Mouse (Mus musculus): Measurements from ENCODE around the gene P4htm. TPM values are rescaled to one million over a fixed set of nuclear protein-coding genes. Genes with fewer than 3 reads are reported as not detected.
"Not testable (repeated sequence)": the region's sequence is repeated elsewhere in the genome, so short reads cannot be mapped to it uniquely, and the experiment has no call there.

P4htm gene
- polyA plus RNA-seq, 1 experiment, result 105 TPM

DNA sequence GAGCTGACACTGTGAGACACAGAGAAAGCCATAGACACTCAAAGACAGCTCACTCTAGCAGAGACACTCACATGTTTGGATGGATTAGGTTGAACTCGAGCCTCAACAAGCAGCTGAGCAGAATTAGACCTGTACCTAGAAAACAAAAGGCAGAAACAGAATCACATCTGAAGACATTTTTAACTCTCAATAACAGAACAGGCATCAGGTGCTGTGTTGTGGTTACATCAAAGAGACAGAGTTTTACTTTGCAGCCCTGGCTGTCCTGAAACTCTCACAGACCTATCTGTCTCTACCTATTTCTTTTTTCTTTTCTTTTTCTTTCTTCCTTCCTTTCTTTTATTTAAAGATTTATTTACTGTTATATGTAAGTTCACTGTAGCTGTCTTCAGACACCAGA is 19.8 kb upstream of the P4htm start:
- H3K4me1 ChIP-seq (ENCODE audit: control insufficient read depth, insufficient read depth, low read length), result no peaks in the 10 kb centered on the region
- H3K27ac ChIP-seq (ENCODE audit: insufficient read depth, low read length), result no peak overlapping the region
- H3K4me3 ChIP-seq (ENCODE audit: insufficient read depth, low read length), result no peak overlapping the region
- TF ChIP-seq CTCF (IDR thresholded peaks at IDR 0.05; ENCODE audit: extremely low read depth, insufficient read depth, low read length) (no peak), POLR2A (IDR thresholded peaks at IDR 0.05; ENCODE audit: extremely low read depth, insufficient read depth, low read length) (no peak)

DNA sequence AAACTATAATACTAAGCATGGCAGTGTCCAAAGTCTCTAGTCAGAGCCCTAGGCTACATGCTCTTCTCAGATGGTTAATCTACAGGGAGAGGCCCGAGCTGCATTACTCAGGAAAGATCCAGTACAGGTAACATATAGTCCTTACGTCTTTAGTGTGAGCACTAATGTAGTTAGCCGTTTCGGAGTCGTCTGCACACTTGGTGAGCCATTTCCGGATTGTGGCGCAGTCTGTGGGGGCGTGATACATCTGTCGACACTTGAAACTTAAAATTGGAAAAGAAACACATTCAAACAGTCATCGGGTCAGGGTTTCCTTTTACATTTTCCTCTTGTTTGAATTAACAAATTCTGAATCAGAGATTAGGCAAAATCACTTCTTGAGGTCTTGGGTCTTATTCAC is 14.0 kb upstream of the P4htm start:
- TF ChIP-seq CTCF (IDR thresholded peaks at IDR 0.05; ENCODE audit: extremely low read depth, insufficient read depth, low read length) (no peak), POLR2A (IDR thresholded peaks at IDR 0.05; ENCODE audit: extremely low read depth, insufficient read depth, low read length) (no peak)
- Histone ChIP-seq H3K4me1 (ENCODE audit: control insufficient read depth, insufficient read depth, low read length) (no peaks in the 10 kb centered on the region; the same call in 1 of the 2 replicates), H3K27ac (ENCODE audit: insufficient read depth, low read length) (no peak overlapping the region), H3K4me3 (ENCODE audit: insufficient read depth, low read length) (no peak overlapping the region)

DNA sequence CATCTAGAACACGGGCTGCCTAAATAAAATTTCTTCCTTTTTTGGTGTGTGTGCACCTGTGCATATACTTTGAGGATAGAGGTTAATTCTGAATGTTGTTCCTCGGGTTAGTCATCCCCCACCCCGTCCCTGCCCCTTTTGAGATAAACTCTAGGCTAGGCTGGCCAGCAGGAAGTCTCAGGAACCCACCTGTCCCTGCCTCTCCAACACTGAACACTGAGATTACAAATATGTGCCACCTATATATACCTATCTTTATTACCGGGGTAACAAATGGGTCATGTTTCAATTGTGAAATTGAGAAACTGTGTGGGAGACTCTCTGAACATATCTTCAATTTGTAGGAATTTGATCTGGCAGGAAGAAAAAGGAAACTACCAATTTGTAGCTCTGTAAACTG is 11.4 kb upstream of the P4htm start:
- Histone ChIP-seq H3K4me1 (ENCODE audit: control insufficient read depth, insufficient read depth, low read length) (no peaks in the 10 kb centered on the region; the same call in 1 of the 2 replicates), H3K4me3 (ENCODE audit: insufficient read depth, low read length) (no peak overlapping the region)
- TF ChIP-seq CTCF (IDR thresholded peaks at IDR 0.05; ENCODE audit: extremely low read depth, insufficient read depth, low read length), result no peak
- no peak for TF ChIP-seq POLR2A (IDR thresholded peaks at IDR 0.05; ENCODE audit: extremely low read depth, insufficient read depth, low read length)

DNA sequence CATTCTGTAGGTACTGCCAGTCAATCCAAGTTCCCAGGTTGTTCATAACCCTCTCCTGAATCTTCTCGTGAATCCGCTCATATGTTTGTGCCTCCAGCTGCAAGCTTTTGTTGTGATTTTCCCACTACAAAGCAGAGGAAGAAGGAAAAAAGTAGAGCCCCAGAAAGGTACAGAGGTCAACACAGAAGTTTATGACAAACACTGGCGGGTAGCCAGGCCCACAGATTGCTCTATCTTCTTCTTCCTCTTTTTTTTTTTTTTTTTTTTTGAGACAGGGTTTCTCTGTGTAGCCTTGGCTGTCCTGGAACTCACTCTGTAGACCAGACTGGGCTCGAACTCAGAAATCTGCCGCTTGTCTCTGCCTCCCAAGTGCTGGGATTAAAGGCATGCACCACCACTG is 10.5 kb upstream of the P4htm start:
- not testable (repeated sequence) for H3K4me3 ChIP-seq (ENCODE audit: insufficient read depth, low read length); H3K27ac ChIP-seq (ENCODE audit: insufficient read depth, low read length); H3K4me1 ChIP-seq (ENCODE audit: control insufficient read depth, insufficient read depth, low read length)

More for the DNA sequence above, 11.4 kb upstream of the P4htm start:
- H3K27ac ChIP-seq (ENCODE audit: insufficient read depth, low read length), result no peak overlapping the region

DNA sequence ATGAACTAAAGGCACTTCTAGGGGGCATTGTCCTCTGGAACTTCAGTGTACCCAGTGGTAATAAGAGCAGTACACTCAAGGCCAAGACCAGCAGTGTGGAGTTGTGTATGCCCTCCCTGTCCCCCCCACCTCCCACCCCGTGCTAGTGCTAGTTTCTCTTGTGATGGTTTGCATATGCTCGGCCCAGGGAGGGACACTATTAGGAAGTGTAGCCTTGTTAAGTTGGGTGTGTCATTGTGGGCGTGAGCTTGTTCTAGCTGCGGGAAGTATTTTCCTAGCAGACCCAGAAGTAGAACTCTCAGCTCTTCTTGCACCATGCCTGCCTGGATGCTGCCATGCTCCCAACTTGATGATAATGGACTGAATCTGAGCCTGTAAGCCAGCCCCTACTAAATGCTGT is 4.5 kb upstream of the P4htm start:
- no peak for TF ChIP-seq CTCF (IDR thresholded peaks at IDR 0.05; ENCODE audit: extremely low read depth, insufficient read depth, low read length)
- TF ChIP-seq POLR2A (IDR thresholded peaks at IDR 0.05; ENCODE audit: extremely low read depth, insufficient read depth, low read length), result no peak
- Histone ChIP-seq H3K4me3 (ENCODE audit: insufficient read depth, low read length) (no peak overlapping the region), H3K4me1 (ENCODE audit: control insufficient read depth, insufficient read depth, low read length) (no peaks in the 10 kb centered on the region; the same call in 1 of the 2 replicates), H3K27ac (ENCODE audit: insufficient read depth, low read length) (no peak overlapping the region)

DNA sequence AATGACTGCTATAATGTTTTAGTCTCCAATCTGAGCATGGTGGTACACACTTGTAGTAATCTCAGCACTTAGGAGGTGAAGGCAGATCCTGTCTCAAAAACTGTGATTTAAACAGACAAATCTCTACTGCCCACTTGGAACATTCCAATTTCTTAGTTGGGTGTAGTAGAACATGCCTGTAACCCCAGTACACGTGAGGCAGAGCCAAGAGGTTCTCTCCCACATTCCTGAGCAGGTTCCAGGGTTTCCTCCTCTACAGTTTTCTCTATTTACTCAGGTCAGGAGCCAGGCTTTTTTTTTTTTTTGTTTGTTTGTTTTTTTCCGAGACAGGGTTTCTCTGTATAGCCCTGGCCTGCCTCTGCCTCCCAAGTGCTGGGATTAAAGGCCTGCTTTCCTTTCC is 2.5 kb upstream of the P4htm start:
- H3K27ac ChIP-seq (ENCODE audit: insufficient read depth, low read length), result no peak overlapping the region
- peaks cover 2% of the 10 kb centered on the region; the same call in 1 of the 2 replicates for H3K4me1 ChIP-seq (ENCODE audit: control insufficient read depth, insufficient read depth, low read length)
- H3K4me3 ChIP-seq (ENCODE audit: insufficient read depth, low read length), result no peak overlapping the region
- no peak for TF ChIP-seq CTCF (IDR thresholded peaks at IDR 0.05; ENCODE audit: extremely low read depth, insufficient read depth, low read length)
- no peak for TF ChIP-seq POLR2A (IDR thresholded peaks at IDR 0.05; ENCODE audit: extremely low read depth, insufficient read depth, low read length)

DNA sequence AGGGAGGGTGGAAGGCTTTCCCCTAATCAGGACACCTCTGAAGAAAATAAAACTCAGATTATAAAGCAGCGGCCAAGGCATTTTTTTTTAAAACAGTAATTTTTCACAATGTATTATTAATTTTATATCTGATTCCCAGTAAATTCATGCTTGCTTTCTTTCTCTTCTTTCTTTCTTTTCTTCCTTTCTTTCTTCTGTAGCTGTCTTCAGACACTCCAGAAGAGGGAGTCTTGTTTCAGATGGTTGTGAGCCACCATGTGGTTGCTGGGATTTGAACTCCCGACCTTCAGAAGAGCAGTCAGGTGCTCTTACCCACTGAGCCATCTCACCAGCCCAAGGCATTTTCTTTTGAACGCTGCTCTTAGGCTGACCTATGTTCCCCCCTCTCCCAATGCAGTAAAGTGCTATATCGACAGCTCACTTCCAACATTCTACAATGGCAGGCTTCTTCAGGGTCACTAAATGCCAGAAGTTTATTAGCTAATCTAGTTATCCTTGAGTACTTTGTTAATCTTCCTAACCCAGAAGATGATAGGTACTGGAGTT is 1.6 kb upstream of the P4htm start:
- Histone ChIP-seq H3K4me1 (ENCODE audit: control insufficient read depth, insufficient read depth, low read length) (peaks cover 2% of the 10 kb centered on the region; the same call in 1 of the 2 replicates), H3K4me3 (ENCODE audit: insufficient read depth, low read length) (no peak overlapping the region), H3K27ac (ENCODE audit: insufficient read depth, low read length) (no peak overlapping the region)
- TF ChIP-seq CTCF (IDR thresholded peaks at IDR 0.05; ENCODE audit: extremely low read depth, insufficient read depth, low read length) (no peak), POLR2A (IDR thresholded peaks at IDR 0.05; ENCODE audit: extremely low read depth, insufficient read depth, low read length) (no peak)

DNA sequence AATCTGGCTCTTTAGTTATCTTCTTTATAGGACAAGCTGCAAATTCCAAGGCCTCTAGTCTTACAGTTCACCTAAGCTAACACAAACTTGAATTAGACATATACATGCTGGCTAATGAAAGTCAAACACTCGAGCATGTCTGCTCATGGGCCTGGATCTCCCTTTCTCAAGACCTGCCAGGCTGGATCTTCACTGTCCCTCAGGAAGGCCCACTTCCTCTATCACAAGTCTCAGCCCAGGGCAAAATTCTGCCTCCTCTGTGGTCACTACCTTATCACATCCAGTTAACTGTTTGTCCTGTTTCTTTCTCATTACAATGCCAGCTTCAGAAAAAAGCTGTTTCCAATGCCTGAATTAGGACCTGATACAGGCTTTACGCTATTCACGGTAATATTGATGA is 3.1 kb downstream of the P4htm start:
- Histone ChIP-seq H3K27ac (ENCODE audit: insufficient read depth, low read length) (no peak overlapping the region), H3K4me3 (ENCODE audit: insufficient read depth, low read length) (no peak overlapping the region), H3K4me1 (ENCODE audit: control insufficient read depth, insufficient read depth, low read length) (peaks cover 2% of the 10 kb centered on the region; the same call in 1 of the 2 replicates)
- TF ChIP-seq POLR2A (IDR thresholded peaks at IDR 0.05; ENCODE audit: extremely low read depth, insufficient read depth, low read length), result no peak
- no peak for TF ChIP-seq CTCF (IDR thresholded peaks at IDR 0.05; ENCODE audit: extremely low read depth, insufficient read depth, low read length)

DNA sequence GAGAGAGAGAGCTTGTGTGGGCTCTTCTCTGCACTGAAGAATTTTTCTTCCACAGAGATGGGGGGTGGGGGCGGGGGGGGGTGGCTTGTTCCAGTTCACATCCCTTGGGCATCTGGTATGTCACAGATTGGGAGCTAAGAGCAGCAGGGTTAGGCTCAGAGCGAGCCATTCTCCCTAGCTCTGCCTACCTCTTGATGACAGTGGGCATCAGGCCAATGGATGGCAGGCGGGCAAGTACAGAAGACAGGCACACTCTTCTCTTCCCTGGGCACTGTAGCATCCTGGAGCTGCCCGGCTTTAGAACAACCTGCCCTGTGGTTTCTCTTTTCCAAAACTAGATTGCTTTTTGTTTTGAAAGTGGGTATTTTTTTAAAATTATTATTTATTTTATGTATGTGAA is 6.0 kb downstream of the P4htm start:
- Histone ChIP-seq H3K4me3 (ENCODE audit: insufficient read depth, low read length) (no peak overlapping the region), H3K27ac (ENCODE audit: insufficient read depth, low read length) (no peak overlapping the region), H3K4me1 (ENCODE audit: control insufficient read depth, insufficient read depth, low read length) (peaks cover 15% of the 10 kb centered on the region)
- TF ChIP-seq POLR2A (IDR thresholded peaks at IDR 0.05; ENCODE audit: extremely low read depth, insufficient read depth, low read length) (no peak), CTCF (IDR thresholded peaks at IDR 0.05; ENCODE audit: extremely low read depth, insufficient read depth, low read length) (no peak)

DNA sequence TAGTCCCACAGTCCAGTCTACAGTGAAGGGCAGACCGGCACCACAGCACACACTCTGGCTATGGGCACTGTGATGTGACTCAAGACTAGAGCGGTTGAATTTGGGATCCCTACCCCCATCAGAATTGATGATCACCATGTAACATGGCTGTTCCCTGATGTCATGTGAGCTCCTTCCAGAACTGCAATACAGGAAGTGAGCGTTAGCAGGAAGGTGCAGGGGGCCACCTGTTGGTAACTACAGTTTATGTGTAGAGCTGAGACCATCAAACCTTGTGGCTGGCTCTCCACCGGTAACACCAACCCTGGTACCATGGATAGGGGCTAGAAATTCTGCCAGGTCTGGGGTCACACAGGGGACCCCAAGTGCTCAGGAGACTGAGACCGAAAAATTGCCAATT is 8.2 kb downstream of the P4htm start:
- peaks cover 13% of the 10 kb centered on the region for H3K4me1 ChIP-seq (ENCODE audit: control insufficient read depth, insufficient read depth, low read length)
- no peak overlapping the region for H3K4me3 ChIP-seq (ENCODE audit: insufficient read depth, low read length)
- no peak for TF ChIP-seq POLR2A (IDR thresholded peaks at IDR 0.05; ENCODE audit: extremely low read depth, insufficient read depth, low read length)
- 0 out of 2 replicates have a peak, but pooled peaks have one; percentile 8 for TF ChIP-seq CTCF (IDR thresholded peaks at IDR 0.05; ENCODE audit: extremely low read depth, insufficient read depth, low read length)
- peak overlapping the region; percentile 63 for H3K27ac ChIP-seq (ENCODE audit: insufficient read depth, low read length)
